Mouse (Mus musculus) liver, embryonic 13.5 days (tissue): ENCODE results near the gene Apln. TPM values are rescaled to one million over a fixed set of nuclear protein-coding genes. Genes with fewer than 3 reads are reported as not detected.

Experiments
- ATAC-seq: fragments of 200-750 bp; cut with Nextera tagmentation; 2 replicates; pipeline ENCODE4 v1.8.0; 2017; ENCODE audit warnings: low read depth, mild to moderate bottlenecking, moderate number of reproducible peaks, moderate library complexity
- DNase-seq: peaks from one replicate; pipeline ENCODE4 v3.0.0; 2022
- H3K27ac ChIP-seq: fragments of 300-500 bp; sonication (generic); 2 replicates; pipeline ENCODE4 v1.5.1; 2015; ENCODE audit warnings: moderate library complexity, mild to moderate bottlenecking, inconsistent platforms
- H3K27me3 ChIP-seq: fragments of 300-500 bp; sonication (generic); 2 replicates; pipeline ENCODE4 v1.6.1; 2015; ENCODE audit warnings: mild to moderate bottlenecking, inconsistent platforms
- H3K36me3 ChIP-seq: fragments of 300-500 bp; sonication (generic); 2 replicates; pipeline ENCODE4 v1.6.1; 2015; ENCODE audit warnings: mild to moderate bottlenecking, inconsistent platforms
- H3K4me1 ChIP-seq: fragments of 300-500 bp; sonication (generic); replicated peaks from 2 replicates; pipeline ENCODE4 v1.6.1; 2015; ENCODE audit warnings: inconsistent platforms
- H3K4me2 ChIP-seq: fragments of 300-500 bp; sonication (generic); 2 replicates; pipeline ENCODE4 v1.6.1; 2015; ENCODE audit warnings: inconsistent platforms, mild to moderate bottlenecking, moderate library complexity
- H3K4me3 ChIP-seq: fragments of 300-500 bp; sonication (generic); replicated peaks from 2 replicates; pipeline ENCODE4 v1.5.1; 2015; ENCODE audit warnings: mild to moderate bottlenecking, inconsistent platforms
- H3K9ac ChIP-seq: fragments of 300-500 bp; sonication (generic); 2 replicates; pipeline ENCODE4 v1.6.1; 2015; ENCODE audit warnings: mild to moderate bottlenecking, inconsistent platforms
- H3K9me3 ChIP-seq: fragments of 300-500 bp; sonication (generic); replicated peaks from 2 replicates; pipeline ENCODE4 v1.6.1; 2016; ENCODE audit warnings: inconsistent platforms
- WGBS: fragments of 180-500 bp; shearing (Covaris S2); methylation state at CpG from one replicate; pipeline ENCODE4 v1.1.7; 2015; ENCODE audit not compliant: insufficient replicate concordance; 5-methylcytosine and 5-hydroxymethylcytosine counted together
- polyA plus RNA-seq: library from polyadenylated mRNA; unstranded; fragments of >200 nt; fragmentation: Nextera tagmentation; extraction: Ambion mirVana; gene quantifications from 2 replicates; pipeline ENCODE4 v1.2.1, GENCODE M21; 2015

Apln gene
- polyA plus RNA-seq, 1 experiment from 2014 or later: 0.13 TPM

DNA sequence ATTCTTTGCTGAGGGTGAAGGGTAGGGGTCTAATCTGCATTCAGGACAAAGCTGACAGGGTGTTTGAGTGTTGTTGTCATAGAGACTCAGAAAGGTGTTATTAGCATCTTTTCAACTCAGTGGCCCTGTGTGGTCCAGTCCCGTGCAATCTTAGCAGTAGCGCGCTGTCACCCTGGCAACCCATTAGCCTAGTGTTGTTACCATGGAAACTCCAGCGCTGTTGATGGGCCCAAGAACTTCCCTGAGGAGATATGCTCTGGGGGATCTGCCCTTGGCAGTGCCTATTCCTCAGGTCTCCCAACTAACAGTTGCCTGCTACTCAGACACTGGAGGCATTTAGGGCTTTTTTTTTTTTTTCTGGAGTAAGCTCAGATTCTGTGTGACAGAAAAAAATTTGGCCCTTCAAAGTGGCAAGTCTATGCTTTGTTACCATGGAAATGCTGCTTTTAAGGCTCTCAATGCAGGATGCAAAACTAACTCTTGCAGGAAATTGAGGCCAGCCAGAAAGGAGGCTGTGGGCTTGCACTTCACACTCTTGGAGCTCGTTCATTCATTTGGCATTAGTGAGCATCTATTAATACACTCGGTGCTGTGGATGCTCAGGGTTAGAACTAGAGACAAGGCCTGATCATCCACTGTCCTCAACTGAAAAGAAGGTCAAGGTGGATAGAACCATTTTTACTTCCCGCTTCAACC lies 17.6 kb downstream of the Apln start:
- 53% methylated on average over 7 of the region's 7 CpGs for WGBS
- H3K4me1 ChIP-seq: no peaks in the 10 kb centered on the region
- no peak for DNase-seq
- no peak overlapping the region for H3K4me3 ChIP-seq
- ATAC-seq: no peak
- H3K9ac ChIP-seq: no peak overlapping the region
- no peaks in the 10 kb centered on the region for H3K36me3 ChIP-seq
- no peaks in the 10 kb centered on the region for H3K9me3 ChIP-seq
- peaks cover 9% of the 10 kb centered on the region; the same call in 1 of the 2 replicates for H3K27me3 ChIP-seq
- H3K27ac ChIP-seq: no peak overlapping the region
- no peak overlapping the region for H3K4me2 ChIP-seq

DNA sequence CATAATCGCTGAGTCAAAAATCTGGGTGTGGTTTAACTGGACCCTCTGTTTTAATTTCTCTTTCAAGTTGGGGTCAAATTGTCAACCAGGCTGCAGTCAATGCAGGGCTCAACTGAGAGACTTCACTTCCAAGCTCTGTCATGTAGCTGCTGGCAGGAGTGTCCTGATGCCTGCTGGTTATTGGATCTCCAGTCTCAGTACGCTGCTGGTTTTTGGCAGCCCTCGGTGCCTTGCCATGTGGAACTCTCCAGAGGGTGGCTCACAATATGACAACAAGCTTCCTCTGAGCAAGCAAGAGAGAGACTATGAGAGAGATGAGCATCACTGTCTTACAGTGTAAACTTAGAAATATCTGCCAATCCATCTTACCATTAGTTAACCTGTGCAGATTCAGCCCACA lies 23.0 kb downstream of the Apln start:
- no peak overlapping the region for H3K27ac ChIP-seq
- ATAC-seq (no peak), DNase-seq (no peak)
- H3K36me3 ChIP-seq: no peaks in the 10 kb centered on the region
- H3K4me1 ChIP-seq: no peaks in the 10 kb centered on the region
- no peaks in the 10 kb centered on the region for H3K27me3 ChIP-seq
- no peak overlapping the region for H3K4me2 ChIP-seq
- no peak overlapping the region for H3K9ac ChIP-seq
- H3K9me3 ChIP-seq: no peaks in the 10 kb centered on the region
- WGBS: 71% methylated on average over 3 of the region's 3 CpGs
- no peak overlapping the region for H3K4me3 ChIP-seq

DNA sequence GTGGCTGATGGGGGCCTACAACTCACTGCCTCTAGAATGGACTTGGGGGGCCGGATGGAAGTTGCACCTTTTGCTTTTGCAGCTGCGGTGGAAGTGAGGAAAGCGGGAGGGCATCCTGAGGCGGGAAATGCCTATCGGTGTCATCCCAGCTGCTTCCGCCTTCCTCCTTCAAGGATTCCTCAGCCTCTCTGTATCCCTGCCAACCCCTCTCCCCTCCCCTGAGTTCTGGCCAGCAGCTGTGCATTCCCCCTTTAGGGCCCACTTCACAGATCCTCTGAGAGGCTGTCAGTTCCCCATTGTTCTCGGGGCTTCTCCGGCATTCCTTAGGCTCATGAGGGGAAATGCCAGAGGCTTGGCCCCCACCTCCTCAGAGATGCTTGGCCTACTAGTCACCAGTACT lies 28.6 kb downstream of the Apln start:
- no peaks in the 10 kb centered on the region for H3K36me3 ChIP-seq
- no peak overlapping the region for H3K27ac ChIP-seq
- H3K9ac ChIP-seq: no peak overlapping the region
- ATAC-seq (no peak), DNase-seq (no peak)
- no peak overlapping the region for H3K4me3 ChIP-seq
- no peak overlapping the region for H3K4me2 ChIP-seq
- no peaks in the 10 kb centered on the region for H3K27me3 ChIP-seq
- no peaks in the 10 kb centered on the region for H3K4me1 ChIP-seq
- 68% methylated on average over 8 of the region's 8 CpGs for WGBS
- no peaks in the 10 kb centered on the region for H3K9me3 ChIP-seq

DNA sequence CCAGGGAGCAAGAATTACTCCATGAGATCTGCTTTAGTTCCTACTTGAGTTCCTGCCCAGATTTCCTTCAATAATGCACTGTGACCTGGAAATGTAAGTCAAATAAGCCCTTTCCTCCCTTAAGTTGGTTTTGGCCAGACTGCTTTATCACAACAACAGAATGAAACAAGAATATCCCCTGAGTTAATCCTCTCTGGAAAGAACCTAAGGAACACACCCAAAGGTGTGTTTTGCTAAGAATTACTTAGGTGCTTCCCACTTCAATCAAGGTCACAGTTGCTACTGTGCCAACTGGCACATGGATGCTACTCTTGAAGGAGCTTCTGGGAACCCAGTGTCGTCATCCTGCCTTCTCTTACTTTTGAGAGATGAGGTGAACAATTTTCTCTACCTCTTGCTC lies 29.9 kb downstream of the Apln start:
- no peaks in the 10 kb centered on the region for H3K9me3 ChIP-seq
- ATAC-seq (no peak), DNase-seq (no peak)
- no peak overlapping the region for H3K4me3 ChIP-seq
- H3K27ac ChIP-seq: no peak overlapping the region
- no peaks in the 10 kb centered on the region for H3K4me1 ChIP-seq
- no peak overlapping the region for H3K9ac ChIP-seq
- no peak overlapping the region for H3K4me2 ChIP-seq
- H3K27me3 ChIP-seq: no peaks in the 10 kb centered on the region
- WGBS: 56% methylated on average over 1 of the region's 1 CpGs
- H3K36me3 ChIP-seq: no peaks in the 10 kb centered on the region

DNA sequence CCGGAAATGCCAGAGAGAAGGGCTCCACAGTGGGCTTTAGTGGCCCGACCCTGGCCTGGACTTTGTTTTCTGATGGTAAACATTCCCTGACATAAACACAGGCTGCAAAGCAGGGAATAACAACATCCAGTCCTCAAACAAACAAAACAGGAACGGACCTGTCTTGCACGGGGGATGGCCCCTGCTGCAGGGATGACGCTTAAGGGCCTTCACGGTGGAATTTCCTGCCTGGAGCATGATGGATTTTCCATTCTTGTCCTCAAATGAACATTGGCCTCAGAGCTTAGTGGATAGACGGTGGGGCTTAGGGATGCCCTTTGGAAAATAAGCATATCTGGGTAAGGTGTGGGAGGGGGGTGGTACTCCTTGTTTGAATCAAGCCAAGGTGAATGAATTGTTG lies 33.5 kb downstream of the Apln start:
- Histone ChIP-seq H3K27ac (no peak overlapping the region), H3K27me3 (no peaks in the 10 kb centered on the region), H3K9me3 (no peaks in the 10 kb centered on the region), H3K9ac (no peak overlapping the region), H3K4me1 (no peaks in the 10 kb centered on the region), H3K36me3 (no peaks in the 10 kb centered on the region), H3K4me3 (no peak overlapping the region), H3K4me2 (no peak overlapping the region)
- DNase-seq (no peak), ATAC-seq (no peak)
- 47% methylated on average over 7 of the region's 7 CpGs for WGBS

DNA sequence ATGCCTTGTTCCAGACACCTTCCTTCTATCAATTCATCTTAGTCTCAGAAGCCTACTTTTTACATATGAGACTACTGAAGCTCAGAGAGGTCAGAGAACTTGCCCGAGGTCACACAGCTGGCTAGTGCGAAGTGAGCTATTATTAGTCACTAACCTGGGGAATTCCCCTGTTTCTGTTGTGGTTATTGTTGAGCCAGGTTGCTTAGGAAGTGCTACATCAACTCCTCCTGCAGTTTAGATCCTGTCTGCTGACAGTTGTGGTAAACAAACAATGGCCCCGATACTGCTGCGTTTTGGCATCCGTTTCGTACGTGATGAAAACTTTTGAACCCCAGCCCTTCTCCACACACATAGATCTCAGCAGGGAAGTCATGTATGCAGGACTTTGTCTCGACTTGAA lies 36.2 kb downstream of the Apln start:
- Histone ChIP-seq H3K9ac (no peak overlapping the region), H3K27ac (no peak overlapping the region)
- ATAC-seq: no peak

DNA sequence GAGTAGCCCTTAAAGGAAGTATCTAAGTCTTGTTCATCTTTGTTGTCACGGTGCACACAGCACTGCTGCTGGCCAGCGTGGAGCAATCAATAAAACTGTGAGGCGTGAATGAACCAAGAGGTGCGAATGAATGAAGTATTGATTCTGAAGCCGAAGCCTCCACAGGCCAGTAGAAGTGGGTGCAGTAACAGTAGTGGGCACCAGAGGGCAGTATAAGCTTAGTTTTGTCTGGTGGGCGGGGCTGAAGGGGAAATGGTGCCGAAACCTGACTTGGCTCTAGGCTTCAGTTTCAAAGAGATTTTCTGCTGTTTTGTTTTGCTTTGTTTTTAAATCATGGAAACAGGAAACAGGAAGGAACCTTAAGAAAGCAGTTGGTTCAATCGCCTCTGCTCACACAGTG lies 42.0 kb downstream of the Apln start:
- no peak for ATAC-seq
- peak; percentile 15 for DNase-seq
- H3K4me1 ChIP-seq: no peaks in the 10 kb centered on the region
- H3K9ac ChIP-seq: no peak overlapping the region
- H3K9me3 ChIP-seq: no peaks in the 10 kb centered on the region
- H3K27ac ChIP-seq: no peak overlapping the region
- no peaks in the 10 kb centered on the region for H3K36me3 ChIP-seq
- no peak overlapping the region for H3K4me3 ChIP-seq
- peak overlapping the region; percentile 24; the same call in 1 of the 2 replicates for H3K4me2 ChIP-seq
- WGBS: 11% methylated on average over 8 of the region's 8 CpGs
- no peaks in the 10 kb centered on the region for H3K27me3 ChIP-seq

More for the DNA sequence above, 36.2 kb downstream of the Apln start:
- Histone ChIP-seq H3K36me3 (no peaks in the 10 kb centered on the region), H3K27me3 (no peaks in the 10 kb centered on the region), H3K4me1 (no peaks in the 10 kb centered on the region), H3K4me2 (no peak overlapping the region), H3K9me3 (no peaks in the 10 kb centered on the region), H3K4me3 (no peak overlapping the region)
- WGBS: 52% methylated on average over 8 of the region's 8 CpGs
- no peak for DNase-seq

DNA sequence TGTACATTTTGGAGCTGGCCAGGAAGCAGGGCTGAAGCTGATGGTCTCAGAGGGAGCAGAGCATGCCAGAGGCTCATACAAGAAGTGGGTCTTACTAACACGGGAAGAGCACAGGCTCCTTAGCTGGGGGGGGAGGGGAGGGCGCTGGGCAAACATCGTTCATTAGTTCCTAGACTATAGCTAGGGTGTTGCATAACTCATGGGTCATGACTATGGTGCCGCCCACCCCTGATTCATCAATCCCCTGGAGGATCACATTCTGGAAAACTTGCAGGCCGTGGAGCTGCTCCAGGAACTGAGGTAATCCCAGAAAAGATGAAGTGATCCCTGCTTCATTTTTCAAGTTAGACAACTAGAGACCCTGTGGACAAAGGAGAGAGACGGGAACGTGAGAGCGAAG lies 46.6 kb downstream of the Apln start:
- DNase-seq (no peak), ATAC-seq (no peak)
- no peak overlapping the region for H3K4me3 ChIP-seq

DNA sequence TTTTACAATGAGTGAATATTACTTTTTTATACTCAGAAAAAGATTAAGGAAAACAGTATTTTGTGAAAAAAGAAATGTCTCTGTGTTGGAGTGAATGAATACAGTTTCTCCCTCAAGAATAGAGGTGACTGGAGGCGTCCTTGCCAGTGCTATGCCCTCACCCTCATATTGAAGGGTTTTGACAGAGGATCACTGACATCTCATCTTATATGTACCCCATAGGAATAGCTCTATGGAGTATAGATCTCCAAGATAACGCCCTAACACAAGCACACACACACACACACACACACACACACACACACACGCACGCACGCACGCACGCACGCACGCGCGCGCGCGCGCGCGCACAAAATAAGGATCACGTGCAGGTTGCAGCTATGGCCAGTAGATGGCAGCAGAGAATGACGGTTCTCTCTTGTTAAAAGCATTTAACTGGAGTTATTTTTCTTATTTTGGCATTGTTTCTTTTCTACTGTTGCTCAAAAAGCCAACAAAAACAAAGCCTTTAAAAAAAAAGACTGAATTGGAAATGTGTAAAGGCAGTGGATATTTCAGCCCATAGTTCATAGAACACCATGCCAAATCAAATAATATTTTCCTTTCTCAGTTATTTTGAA lies 49.5 kb downstream of the Apln start:
- Histone ChIP-seq H3K9ac (no peak overlapping the region), H3K4me2 (peak overlapping the region; percentile 36), H3K27ac (no peak overlapping the region), H3K4me1 (no peaks in the 10 kb centered on the region), H3K4me3 (no peak overlapping the region), H3K27me3 (no peaks in the 10 kb centered on the region), H3K9me3 (no peaks in the 10 kb centered on the region), H3K36me3 (no peaks in the 10 kb centered on the region)
- ATAC-seq (no peak), DNase-seq (peak; percentile 2)
- WGBS: 7% methylated on average over 19 of the region's 19 CpGs

More for the DNA sequence above, 46.6 kb downstream of the Apln start:
- Histone ChIP-seq H3K36me3 (no peaks in the 10 kb centered on the region), H3K4me2 (no peak overlapping the region), H3K9me3 (no peaks in the 10 kb centered on the region), H3K4me1 (no peaks in the 10 kb centered on the region), H3K9ac (no peak overlapping the region), H3K27me3 (no peaks in the 10 kb centered on the region), H3K27ac (no peak overlapping the region)
- WGBS: 56% methylated on average over 8 of the region's 8 CpGs

DNA sequence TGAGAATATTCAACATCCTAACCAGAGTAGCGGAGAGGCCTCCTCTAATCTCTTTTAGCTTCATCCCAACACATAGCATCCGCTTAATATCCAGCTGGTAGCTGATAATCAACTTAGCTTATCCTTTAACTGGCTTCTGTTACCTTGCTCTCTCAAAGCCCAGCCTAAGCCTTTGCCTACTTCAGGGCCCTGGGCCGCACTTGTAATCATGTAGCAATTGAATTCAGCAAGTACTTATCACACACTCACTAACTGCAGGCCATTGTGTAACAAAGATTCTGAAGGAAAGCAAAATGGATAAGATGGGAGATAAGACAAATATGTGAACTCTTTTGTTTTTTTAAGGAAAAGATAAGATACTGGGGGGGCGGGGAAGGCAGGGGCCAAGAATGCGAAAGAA lies 57.6 kb downstream of the Apln start:
- Histone ChIP-seq H3K9ac (no peak overlapping the region), H3K27ac (no peak overlapping the region), H3K9me3 (no peaks in the 10 kb centered on the region), H3K4me3 (no peak overlapping the region), H3K27me3 (no peaks in the 10 kb centered on the region), H3K36me3 (no peaks in the 10 kb centered on the region), H3K4me1 (no peaks in the 10 kb centered on the region), H3K4me2 (no peak overlapping the region)
- DNase-seq (no peak), ATAC-seq (no peak)
- WGBS: 50% methylated on average over 5 of the region's 5 CpGs

DNA sequence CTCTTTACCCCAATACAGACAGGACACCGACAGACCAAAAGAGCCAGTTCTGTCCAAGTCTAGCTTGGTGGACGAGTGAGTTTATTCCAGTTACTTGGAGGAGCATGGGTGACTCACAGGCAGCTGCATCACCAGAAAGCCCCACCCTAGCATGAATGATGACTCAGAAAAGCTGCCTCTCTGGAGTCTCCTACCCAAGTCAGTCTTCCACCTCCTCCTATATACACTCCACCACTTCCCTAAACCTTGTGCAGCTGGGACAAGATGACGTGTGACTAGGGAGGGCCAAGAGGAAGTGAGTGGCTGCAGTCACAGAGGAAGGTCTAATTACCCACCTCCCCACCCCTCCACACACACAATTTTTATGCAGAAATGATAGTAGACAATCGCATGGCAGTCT lies 58.1 kb downstream of the Apln start:
- Histone ChIP-seq H3K36me3 (no peaks in the 10 kb centered on the region), H3K9ac (no peak overlapping the region), H3K27ac (no peak overlapping the region), H3K4me2 (no peak overlapping the region), H3K9me3 (no peaks in the 10 kb centered on the region), H3K4me1 (no peaks in the 10 kb centered on the region), H3K4me3 (no peak overlapping the region), H3K27me3 (no peaks in the 10 kb centered on the region)
- ATAC-seq (no peak), DNase-seq (no peak)
- 48% methylated on average over 4 of the region's 4 CpGs for WGBS
